Mouse (Mus musculus) macrophage (primary cell): ENCODE data around the gene Enpp4. TPM values are rescaled to one million over a fixed set of nuclear protein-coding genes. Genes with fewer than 3 reads are reported as not detected.

Experiments
- H3K27ac ChIP-seq: fragments of 350-480 bp; formaldehyde crosslinking; 2 replicates; pipeline ENCODE4 v1.9.0; 2021
- H3K36me3 ChIP-seq: fragments of 350-480 bp; formaldehyde crosslinking; 2 replicates; pipeline ENCODE4 v1.9.0; 2021; ENCODE audit errors: inconsistent target
- H3K4me3 ChIP-seq: fragments of 350-480 bp; formaldehyde crosslinking; 2 replicates; pipeline ENCODE4 v1.9.0; 2021; ENCODE audit errors: inconsistent target
- H3K79me2 ChIP-seq: fragments of 350-480 bp; formaldehyde crosslinking; 2 replicates; pipeline ENCODE4 v1.9.0; 2021; ENCODE audit errors: inconsistent target
- WGBS: methylation state at CpG from one replicate; pipeline ENCODE4 v1.1.7; 2026; ENCODE audit warnings: inconsistent platforms; ENCODE audit not compliant: missing documents; 5-methylcytosine and 5-hydroxymethylcytosine counted together
- polyA plus RNA-seq: library from polyadenylated mRNA; stranded (reverse); fragments of 250-400 nt; gene quantifications from 3 replicates; pipeline ENCODE4 v1.2.4, GENCODE M21; 2018; ENCODE audit warnings: inconsistent platforms

The Enpp4 gene
- polyA plus RNA-seq, 1 experiment from 2014 or later, result 0.75 TPM

DNA sequence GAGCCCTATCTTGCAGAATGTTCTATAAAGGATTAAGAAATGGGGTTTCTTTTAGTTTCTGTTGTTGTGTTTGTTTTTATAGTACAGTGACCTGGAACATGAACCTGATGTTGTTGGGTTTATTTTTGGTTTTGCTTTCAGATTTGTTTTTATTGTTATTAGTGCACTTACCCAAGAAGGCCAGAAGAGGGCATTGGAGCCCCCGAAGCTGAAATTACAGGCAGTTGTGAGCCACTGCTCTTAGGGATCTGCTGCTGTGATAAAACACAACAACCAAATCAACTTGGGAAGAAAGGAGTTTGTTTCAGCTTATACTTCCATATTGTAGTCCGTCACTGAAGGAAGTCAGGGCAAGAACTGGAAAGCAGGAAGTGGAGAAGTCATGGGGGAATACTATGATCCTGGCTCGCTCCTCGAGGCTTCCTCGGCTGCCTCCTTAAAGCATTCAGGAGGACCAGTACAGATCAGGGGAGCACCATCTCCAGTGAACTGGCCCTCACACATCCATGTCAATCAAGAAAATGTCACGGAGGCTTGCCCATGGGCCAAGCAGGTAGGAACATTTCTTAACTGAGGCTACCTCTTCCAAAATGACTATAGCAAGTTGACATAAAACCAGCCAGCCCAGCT is 29.4 kb downstream of the Enpp4 start:
- Histone ChIP-seq H3K79me2 (no peaks in the 10 kb centered on the region), H3K36me3 (no peaks in the 10 kb centered on the region), H3K27ac (no peak overlapping the region), H3K4me3 (no peak overlapping the region)
- WGBS, result 57% methylated on average over 6 of the region's 6 CpGs

GRCm38 (mm10) chr17:44075601-44076000 is 30.0 kb downstream of the Enpp4 start:
- 13% methylated on average over 2 of the region's 3 CpGs for WGBS
- no peaks in the 10 kb centered on the region for H3K36me3 ChIP-seq
- H3K4me3 ChIP-seq, result no peak overlapping the region
- H3K79me2 ChIP-seq, result no peaks in the 10 kb centered on the region
- H3K27ac ChIP-seq, result no peak overlapping the region

GRCm38 (mm10) chr17:44071680-44072079 is 33.9 kb downstream of the Enpp4 start:
- H3K79me2 ChIP-seq, result no peaks in the 10 kb centered on the region
- H3K4me3 ChIP-seq, result no peak overlapping the region
- H3K27ac ChIP-seq, result no peak overlapping the region
- no peaks in the 10 kb centered on the region for H3K36me3 ChIP-seq

DNA sequence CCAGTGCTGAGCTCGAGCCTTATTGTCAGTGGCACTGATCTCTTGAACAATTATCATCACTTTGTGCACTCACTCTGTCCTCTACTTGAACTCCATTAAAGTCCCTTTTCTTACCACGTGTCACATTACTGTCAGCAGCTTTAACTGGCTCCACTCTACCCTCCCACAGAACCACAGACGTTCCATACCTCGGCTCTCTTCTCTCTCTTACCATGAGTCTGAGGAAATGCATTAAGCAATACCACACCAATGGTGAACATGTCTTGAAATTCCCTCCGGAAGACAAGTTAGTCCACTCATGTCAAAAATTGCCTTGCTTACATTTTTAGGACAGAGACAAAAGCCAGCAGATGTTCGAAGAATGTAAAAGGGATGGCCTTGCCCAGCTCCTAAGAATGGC is 36.7 kb downstream of the Enpp4 start:
- no peaks in the 10 kb centered on the region for H3K36me3 ChIP-seq
- no peaks in the 10 kb centered on the region for H3K79me2 ChIP-seq
- H3K4me3 ChIP-seq, result no peak overlapping the region
- 60% methylated on average over 6 of the region's 6 CpGs for WGBS
- H3K27ac ChIP-seq, result no peak overlapping the region

- H3K4me3 ChIP-seq, result no peak overlapping the region
- WGBS, result 83% methylated on average over 5 of the region's 5 CpGs
Observed at GRCm38 (mm10) chr17:44061289-44061890, 44.2 kb downstream of the Enpp4 start.

DNA sequence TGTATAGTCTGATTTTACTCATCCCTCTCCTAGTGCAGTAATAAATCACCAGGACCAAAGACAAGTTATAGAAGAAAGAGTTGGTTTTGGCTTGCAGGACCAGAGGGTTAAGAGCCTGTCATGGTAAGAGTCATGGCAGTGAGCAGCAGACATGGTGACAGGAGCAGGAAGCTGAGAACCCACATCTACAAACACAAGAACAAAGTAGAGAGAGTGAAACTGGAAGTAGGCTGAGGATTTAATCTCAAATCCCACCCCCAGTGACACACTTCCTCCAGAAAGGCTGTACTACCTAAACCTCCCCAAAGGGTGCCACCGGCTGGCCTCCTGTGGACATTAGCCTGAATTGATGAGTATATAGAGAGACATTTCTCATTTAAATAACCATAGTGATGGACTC is 44.8 kb downstream of the Enpp4 start:
- Histone ChIP-seq H3K4me3 (no peak overlapping the region), H3K79me2 (no peaks in the 10 kb centered on the region), H3K36me3 (no peaks in the 10 kb centered on the region), H3K27ac (no peak overlapping the region)
- 90% methylated on average over 1 of the region's 1 CpGs for WGBS

More at GRCm38 (mm10) chr17:44061289-44061890, 44.2 kb downstream of the Enpp4 start:
- H3K79me2 ChIP-seq, result no peaks in the 10 kb centered on the region
- no peak overlapping the region for H3K27ac ChIP-seq
- H3K36me3 ChIP-seq, result no peaks in the 10 kb centered on the region

DNA sequence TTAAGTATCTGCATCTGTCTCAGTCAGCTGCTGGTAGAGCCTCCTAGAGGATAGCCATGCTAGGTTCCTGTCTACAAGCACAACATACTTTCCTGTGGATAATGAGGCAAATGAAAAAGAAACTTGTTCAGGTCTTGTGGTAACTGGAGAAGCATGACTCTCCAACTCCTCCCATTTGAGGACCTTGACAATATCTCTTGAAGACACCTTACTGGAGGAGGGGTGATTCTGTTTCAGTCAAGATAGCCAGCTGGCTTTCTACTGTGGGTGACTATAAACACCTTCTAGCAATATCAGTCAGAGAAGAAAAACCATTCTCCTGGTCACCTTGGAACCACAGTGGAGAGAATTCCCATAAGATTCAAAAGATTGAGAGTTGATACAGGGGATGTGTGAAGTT is 47.5 kb downstream of the Enpp4 start:
- Histone ChIP-seq H3K4me3 (no peak overlapping the region), H3K36me3 (no peaks in the 10 kb centered on the region)

DNA sequence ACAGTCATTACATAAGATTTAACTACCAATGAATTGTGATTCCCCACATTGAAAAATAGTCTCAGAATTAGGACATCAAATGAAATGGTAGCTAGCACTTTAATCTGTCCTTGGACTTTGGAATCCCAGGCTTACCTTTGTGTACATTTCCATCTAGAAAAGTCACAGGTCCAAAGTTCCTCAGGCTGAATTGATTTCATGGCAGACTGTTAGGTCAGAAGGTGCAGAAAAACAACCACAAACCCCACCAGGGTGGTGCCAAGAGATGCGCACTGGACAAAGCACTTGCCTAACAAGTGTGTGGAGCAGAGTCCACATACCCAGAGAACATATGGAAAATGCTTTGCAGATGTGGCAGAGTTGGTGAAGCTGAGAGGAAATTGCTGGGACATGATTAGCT is 48.5 kb downstream of the Enpp4 start:
- Histone ChIP-seq H3K36me3 (no peaks in the 10 kb centered on the region), H3K79me2 (no peaks in the 10 kb centered on the region), H3K27ac (no peak overlapping the region), H3K4me3 (no peak overlapping the region)
- WGBS, result 80% methylated on average over 1 of the region's 1 CpGs

More for the DNA sequence above, 47.5 kb downstream of the Enpp4 start:
- no peak overlapping the region for H3K27ac ChIP-seq
- no peaks in the 10 kb centered on the region for H3K79me2 ChIP-seq

- H3K36me3 ChIP-seq, result no peaks in the 10 kb centered on the region
- 4% methylated on average over 4 of the region's 4 CpGs for WGBS
- no peak overlapping the region for H3K4me3 ChIP-seq
- no peaks in the 10 kb centered on the region for H3K79me2 ChIP-seq
- H3K27ac ChIP-seq, result no peak overlapping the region
Observed at GRCm38 (mm10) chr17:44053427-44053826, 52.2 kb downstream of the Enpp4 start.

Other genes starting within 250 kb of the Enpp4 start
- 0.07 to 0.25 TPM in 2 of 3 replicates, not detected in the other for gene Enpp5, start 27.0 kb downstream of the Enpp4 start, polyA plus RNA-seq
- 0.14 to 0.87 TPM (median 0.23 TPM) in 3 replicates for gene Clic5, start 82.8 kb upstream of the Enpp4 start, polyA plus RNA-seq